Mouse (Mus musculus) kidney, adult 8-10 months (tissue): Measurements from ENCODE around the gene C2cd2.

ENCODE experiments used
- DNase-seq, 2 experiments: peaks; one replicate each; pipeline ENCODE4 v3.0.0; 2022

Gene C2cd2

DNA sequence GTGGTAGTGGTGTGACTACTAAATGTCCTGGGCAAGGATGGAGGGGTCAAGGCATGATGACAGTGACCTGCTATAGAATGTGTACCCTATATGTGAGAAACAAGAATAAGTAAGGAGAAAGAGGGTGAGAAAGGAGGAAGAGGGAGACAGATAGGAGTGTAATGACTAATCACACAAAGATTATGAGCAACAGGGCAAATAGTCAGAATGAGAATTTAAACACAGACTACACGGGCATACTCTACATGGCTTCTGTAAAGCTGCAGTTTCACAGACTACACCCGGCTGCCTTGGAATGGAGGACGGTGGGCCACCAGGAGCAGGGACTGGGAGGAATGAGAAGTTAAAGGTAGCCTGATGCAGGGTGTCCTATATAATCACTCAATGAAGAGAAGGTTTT, 84.9 kb downstream of the C2cd2 start:
- DNase-seq = no peak

DNA sequence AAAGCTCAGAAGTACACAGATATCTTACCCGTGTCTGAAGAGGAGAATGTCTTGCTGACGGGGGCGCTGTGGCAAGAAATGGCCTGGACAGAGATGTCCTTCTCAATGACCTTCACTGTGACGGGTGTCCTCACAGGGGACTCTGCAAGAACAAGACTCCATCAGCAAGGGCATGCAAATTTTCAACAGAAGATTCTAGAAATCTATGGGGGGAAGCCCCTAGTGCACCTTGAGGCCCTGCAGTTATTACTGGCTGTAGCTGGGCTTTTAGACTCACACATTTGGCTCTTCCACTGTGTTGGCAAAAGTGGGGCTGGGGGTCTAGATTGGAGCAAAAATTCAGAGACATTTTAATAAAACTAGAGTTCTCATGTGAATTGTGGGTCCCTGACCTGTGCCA, 87.3 kb downstream of the C2cd2 start:
- DNase-seq = no peak

DNA sequence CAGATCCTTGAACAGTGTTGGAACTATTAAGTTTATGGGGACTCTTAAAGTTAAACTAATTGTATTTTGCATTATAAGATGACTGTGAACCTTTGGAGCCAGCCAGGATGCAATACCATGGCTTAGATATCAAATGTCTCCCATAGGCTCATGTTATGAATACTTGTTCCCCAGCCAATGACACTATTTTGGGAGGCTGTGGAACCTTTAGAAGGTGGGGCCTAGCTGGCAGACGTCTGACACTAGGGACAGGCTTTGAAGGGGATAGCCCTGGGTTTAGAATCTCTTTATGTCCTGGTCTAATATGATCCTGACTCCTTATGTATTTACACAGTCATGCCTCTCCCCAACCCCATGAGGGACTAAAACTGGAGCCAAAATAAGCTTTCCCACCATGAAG, 88.0 kb downstream of the C2cd2 start:
- no peak for DNase-seq

DNA sequence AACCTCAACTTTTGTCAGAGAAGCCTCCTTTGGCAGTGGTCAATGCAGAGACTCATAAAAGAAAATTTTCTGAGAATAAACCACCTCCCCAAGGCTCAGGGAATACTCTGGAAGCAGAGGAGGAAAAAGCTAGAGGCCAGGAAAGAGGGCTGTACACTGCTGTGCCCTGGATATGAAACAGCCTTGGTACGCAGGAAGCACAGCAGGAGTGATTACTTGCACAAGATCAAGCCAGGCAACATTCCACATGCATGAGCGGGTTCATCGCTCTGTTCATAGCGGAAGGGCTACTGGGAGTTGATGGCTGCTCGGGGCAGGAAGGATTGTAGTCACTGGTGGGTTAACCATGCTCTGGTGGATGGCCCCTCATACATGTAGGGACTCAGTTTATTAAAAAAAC, 89.7 kb downstream of the C2cd2 start:
- DNase-seq = peak; percentile 10 to 17

DNA sequence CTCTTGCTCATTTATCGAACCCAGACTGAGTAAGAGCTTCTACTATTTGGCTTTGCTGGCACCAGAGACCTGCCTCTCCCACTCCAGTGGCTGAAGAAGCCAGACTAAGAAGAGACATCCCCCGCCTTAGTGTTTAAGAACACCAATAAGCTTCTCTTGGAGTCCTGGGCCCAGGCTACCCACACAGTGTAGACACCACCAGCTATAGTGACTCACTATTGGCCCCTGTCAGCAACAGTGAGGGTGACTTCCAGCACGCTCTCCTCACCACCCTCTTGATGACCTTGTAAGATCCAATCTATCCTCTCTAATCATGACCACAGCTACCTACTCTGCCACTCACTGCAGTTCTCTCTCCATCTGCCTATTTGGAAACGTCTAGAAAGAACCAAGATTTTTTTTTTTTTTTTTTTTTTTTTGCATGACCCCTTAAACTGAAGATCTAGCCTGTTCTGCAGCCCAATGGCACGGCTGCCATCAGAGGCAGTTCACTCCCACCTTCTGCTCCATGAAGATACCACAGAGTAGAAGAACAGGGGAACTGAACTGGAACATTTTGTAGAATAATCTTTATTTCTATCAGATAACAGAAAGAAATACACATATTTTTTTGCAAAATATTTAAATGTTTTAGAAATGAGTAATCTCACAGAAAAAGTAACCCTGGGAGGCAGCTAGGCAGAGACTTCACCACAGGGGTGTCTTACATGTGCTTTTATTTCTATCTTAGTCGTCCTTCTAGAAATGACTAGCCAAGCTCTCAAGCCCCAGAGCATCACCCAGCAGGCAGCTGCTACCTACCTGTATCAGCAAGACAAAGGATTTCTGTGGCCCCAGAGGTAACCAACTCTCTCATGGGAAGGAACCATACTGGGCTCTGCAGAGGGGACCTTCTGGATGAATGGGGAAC, 93.0 kb downstream of the C2cd2 start:
- no peak for DNase-seq

DNA sequence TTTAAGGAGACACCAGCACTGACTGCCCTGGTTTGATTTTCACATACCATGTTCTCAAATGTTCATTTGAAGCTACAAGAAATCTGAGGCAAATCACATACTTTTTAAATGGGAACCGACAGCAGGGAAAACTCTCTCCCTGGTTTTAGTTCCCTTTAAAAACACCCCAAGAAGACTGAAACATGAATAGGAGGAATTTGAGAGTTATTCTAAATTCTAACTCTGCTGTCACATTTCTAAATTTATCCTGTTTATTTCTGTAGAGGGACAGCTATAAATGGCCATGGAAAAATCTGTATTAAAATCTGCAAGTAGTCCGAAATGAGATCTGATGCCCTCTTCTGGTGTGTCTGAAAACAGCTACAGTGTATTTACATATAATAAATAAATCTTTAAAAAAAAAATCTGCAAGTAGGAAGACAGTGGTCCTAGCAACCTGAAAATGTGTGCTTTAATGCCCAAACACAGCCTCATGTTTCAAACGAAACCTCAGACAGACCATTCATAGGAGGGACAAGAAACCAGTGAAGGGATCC, 98.4 kb downstream of the C2cd2 start:
- no peak for DNase-seq

DNA sequence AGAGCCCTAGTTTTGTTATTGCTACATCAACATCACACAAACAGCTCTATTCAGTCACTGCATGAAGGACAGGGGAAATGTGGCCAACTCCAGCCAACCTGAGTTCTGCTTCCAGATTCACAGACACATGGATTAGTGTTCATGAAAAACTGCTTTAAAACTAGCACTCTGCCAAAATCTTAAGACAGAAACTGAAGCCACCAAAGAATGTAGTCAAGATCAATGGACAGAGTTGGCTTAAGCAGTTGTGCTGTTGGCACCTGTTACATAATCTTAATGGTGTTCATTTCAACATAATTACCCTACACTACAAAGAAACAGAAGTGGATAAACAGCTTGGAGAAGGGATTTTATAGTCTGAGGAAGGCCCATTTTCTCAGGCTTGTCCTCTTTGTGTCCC, 106.3 kb downstream of the C2cd2 start:
- no peak for DNase-seq

DNA sequence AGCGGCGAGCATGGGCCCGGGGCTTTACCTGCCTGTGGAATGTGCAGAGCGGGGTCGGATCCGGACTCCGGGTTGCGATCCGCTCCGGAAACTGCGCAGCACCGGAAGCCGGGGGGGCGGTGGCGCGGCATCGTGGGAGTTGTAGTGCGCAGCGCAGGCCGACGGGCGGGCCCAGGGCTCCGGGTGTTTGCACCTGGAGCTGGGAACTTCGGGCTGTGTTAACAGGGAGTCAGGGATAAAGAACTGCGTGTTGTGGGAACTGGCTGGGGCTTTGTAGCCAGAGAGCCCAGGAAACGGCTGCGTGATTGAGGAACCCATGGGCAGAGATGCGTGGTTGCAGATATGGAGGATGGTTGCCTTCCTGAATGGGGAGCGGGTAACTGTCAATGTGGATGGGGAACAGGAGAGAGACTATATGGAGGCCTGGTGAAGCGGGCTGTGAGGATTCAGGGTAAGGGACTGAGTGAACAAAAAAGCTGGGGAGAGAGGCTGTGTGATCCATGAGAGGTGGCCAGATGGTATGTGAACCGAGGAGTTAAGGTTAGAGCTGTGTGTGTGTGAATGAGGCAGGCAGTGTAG, 110.6 kb downstream of the C2cd2 start, which contains the start of gene Prdm15:
Prdm15 (minus strand) TSS at position 110 of the 579 bp plus-strand sequence.
- DNase-seq = peak; percentile 79 to 87

DNA sequence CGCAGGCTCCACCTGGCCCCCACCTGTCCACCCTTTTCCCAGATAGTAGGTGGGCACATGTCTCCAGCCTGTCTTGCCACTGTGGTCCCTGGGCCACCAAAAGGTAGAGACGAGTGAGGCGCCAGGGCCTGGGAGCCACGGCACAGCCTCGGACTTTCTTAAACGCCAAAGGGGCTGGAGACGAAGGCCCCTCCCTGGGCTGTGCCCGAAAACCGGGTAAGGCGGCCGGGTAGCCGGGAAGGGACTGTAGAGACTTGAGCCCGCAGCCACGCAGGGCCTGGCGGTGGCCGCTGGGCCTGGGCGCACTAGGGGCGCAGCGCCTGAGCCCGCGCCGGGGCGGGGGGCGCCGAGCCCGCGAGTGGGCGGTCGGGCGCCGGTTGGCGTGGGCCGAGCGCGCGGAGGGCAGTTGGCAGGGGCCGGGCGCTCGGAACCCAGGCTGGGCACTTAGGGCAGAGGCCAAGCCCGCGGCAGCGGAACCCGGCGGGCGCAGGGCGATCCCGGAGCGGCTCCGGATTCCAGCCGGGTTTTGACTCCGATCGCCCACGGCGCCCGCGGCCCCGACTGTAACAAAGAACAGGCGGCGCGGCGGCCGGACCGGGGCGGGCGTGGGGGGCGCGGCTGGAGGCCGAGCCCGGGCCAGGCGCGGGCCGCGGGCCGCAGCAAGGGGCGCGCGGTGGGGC, 111.2 kb downstream of the C2cd2 start:
- DNase-seq = peak; percentile 80 to 85

DNA sequence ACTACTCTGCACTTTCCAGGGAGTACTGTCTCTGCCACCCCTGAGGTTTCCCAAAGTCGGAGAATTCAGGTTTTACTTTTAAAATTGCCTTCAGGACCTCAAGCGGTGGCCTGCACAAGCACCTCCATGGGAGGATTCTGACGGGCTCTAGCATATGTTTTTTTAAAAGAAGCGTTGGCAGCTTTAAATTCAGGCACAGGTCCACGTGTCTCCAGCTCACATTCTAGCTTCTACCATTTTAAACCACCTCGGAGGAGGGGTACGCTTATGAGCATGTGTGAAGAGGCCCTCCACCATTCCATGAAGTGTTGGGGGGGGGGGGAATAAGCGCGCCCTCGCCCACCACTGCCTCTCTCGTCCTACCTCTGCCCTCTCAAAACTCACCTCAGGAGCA, 111.7 kb downstream of the C2cd2 start:
- peak; percentile 26 to 27 for DNase-seq

DNA sequence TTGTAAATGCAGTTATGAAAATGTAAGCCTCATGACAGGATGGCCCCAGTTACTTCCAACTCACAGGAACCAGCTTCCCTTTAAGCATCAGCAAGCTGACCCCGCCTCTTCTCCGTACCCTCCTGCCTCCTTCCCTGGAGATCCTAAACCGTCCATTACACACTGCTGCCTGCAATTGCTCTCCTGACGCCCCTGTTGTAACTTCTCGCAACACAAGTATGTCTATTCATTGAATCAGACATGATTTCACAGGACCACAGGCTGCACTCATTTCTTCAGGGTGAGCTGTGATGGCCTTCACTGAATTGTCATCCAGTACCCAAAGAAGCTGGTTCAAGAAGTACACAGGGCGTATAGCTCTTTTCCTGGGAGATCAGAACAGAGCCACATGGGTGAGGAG, 113.6 kb downstream of the C2cd2 start:
- DNase-seq = no peak

DNA sequence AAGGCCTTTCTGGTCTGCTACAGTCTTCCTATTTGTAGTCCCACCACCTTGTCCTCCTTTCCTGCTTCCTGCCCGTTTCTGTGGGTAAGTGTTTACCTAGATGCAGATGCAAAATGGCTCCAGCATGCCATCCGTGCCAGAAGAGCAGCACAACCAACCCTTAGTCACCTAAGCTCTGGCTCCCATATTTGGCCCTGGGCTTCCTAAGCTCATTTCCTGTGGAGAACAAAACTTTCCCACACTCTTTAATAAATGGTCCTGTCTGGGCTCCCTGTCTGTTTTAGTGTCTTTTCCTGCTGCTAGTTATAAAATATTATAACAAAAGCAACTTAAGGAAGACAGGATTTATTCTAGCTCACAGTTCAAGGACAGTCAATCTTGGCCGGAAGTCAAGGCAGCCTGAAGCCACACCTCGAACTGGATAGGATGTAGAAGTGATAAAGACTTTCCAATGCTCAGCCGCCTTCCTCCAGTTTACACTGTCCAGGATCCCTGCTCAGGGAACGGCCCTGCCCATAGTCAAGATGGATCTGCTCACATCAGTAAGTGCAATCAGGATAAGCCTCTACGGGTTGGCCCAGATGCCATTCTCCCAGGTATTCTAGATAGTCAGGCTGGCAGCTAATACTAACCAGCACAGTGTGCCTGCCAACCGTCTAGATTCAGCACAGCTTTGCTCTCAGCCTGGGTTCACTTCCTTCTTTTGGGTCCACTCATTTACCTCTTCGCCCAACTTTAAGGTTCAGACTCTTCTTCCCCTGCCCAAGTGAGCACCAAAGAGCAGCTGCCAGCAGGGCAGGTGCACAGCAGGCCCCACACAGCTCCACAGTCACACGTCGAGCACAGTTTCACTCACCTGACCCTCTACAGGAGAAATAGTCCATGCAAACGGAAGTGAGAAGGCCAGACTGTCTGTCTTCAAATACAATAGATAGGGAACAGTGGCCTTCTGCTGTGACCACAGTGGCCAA, 117.1 kb downstream of the C2cd2 start:
- DNase-seq = no peak

DNA sequence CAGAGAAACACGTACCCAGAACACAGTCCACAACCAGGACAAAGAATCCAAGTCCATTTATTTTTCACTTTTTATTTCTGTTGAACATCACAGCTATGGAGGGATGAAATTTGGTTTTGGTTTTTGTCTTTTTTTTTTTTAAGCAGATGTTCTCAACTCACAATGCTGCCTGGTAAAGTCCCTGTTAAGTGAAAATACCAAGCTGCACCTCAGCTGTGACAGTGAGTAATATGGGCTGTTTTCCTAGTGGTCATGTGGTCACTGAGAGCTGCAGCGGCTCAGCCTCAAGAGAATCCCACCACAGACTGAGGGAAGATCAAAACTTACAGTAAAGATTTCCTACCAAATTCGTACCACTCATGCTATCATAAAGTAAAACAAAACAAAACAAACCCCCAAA, 130.2 kb downstream of the C2cd2 start:
- DNase-seq = no peak

DNA sequence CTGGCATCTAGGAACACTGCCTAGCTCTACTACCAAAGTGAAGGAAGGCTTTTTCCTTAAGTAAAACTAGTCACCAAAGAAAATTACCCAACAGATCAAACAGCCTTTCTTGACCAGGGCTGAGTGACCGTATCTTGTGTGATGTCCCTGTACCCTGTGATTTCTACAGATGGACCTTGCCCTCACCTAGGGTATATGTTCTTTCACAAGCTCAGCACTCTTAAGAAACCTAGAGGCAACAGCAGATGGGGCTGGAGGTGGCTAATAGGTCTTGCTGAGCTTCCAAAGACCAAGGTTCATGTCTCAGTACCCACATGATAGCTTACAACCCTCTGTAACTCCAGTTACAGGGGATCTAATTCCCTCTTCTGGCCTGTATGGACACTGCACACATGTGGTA, 134.2 kb downstream of the C2cd2 start:
- no peak for DNase-seq

DNA sequence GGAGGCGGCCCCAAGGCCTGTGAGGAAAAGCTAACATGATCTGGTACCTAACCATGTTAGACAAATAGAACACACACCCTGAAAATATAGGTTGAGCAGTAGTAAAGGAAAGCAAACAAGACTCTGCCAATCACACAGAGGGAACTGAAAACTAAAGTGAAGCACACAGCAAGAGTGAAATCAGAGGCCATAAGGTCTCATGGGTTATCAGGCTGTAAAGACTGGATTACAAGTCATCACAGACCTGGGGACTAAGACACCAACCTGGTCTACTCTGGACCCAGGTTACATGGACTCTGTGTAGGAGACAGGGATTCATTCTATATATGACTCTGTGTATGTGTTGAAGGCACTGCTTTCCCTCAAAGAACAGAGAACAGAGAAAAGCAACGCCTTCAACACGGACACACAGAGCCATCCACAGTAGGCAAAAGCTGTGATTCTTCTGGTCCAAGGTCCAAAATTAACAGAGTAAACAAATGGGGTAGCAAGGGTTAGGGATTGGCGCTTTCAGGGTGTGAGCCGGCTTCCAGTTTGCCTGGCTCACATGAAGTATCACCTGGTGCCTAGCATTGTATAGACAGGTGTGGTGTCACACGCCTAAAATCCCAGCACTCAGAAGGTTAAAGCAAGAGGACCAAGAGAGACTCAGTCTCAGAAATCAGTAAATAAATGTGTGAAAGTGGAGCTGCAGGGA, 138.9 kb downstream of the C2cd2 start:
- peak in 1 of 2 experiments; percentile 7 for DNase-seq

DNA sequence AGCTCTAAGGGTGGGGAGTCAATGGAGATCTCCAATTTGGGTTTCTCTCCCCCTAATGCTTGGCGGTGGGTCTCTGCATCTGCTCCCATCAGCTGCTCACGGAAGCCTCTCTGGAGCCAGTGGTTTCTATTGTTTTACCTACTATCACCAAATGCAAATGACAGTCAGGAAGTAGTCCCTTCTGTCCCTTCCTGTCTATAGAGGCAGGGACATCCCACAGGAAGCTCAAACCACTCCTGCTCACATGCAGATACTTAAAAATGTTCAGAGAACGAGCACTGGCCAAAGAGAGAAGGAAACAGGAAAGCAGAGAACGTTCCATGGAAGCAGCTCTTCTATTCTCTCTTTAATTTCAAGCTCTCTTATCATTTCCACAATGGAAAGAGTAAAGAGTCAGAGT, 142.9 kb downstream of the C2cd2 start:
- no peak for DNase-seq

DNA sequence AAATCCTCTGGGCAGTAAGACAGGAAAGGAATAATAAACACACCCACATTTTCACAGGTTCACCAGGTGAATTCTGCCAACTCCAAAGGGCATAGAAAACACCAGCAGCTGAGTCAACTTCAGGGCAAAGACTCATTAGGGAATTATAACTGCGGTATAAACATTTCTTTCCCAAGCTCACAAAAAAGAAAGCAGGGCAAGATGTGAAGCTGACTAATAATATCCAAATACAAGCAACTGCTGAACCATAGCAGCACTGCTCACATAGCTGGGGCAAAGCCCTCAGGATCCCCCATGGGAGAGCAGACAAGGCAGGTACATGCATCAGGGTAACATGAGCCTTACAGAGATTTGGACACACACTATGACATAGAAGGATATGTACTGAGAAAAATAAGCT, 145.0 kb downstream of the C2cd2 start:
- DNase-seq = no peak

DNA sequence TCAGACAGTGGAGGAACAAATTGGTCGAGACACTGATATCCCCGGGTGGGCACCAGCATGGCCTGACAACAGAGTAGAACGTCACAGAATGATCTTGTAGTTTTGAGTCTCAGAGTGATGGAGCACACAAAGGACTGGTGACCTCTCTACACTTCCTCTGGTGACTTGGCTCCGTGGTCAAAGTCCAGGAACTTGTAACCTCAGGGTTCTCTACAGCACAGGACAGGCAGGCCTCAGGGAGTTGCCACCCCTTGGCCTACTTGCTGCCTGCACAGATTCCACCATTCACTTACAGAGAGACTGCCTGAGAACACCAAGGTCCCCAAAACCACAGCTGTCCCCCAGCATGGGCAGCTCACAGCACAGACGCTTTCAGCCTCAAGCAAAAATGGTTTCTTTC, 147.1 kb downstream of the C2cd2 start:
- DNase-seq = peak in 1 of 2 experiments; percentile 13

DNA sequence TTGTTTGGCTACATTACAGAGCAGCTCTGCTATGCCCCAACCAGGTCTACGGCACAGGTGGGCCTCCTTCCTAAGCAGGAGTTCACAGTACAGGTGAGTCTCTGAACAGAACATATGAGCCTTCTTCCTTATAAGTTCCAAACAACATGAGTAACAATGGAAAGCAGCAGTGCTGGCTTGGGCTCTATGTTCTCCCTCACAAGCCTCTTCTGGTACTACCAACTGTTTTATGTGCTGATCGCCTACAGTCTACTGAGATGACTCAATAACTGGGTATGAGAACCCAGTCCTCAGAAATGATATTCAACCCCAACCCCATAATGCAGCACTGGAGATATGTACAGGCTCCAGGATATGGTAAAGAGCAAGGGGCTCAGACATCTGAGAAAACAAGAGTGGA, 148.3 kb downstream of the C2cd2 start:
- DNase-seq = no peak

DNA sequence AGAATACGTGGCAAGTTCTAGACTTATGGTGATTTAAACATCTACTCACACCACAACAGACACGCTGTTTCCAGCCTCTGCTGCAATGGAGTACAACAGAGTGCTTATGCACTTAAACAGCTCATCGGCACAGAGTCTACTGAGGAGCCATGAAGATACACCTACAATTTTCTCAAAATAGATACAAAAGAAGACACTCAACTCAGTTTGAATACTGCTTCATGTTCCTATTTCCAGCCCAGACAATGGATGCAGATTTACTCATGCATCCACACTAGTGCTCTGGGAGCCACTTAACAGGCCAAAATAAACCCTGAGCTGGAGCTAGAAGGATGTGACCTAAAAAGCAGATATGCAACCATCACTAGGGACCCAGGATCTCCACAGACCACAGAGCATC, 153.5 kb downstream of the C2cd2 start:
- no peak for DNase-seq

DNA sequence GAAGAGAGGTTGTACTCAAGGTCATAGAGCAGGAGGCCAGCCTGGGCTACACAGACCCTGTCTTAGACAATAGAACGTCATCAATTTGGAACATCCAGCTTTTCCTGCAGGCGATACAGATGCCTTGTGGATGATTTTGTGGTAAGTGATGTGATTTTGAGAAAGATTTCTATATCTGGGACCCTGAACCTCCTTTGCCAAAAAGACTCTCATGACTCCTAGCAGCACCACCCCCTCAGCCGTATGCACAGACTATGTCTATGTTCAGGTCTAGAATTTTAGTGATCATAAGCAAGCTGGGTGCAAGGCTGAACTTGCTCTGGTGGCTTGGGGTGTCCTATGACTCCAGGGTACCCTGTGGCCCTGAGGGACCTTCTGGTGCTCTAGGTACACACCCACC, 156.8 kb downstream of the C2cd2 start:
- no peak for DNase-seq
